Mouse (Mus musculus): Measurements from ENCODE around the gene Sap30bp. TPM values are rescaled to one million over a fixed set of nuclear protein-coding genes. Genes with fewer than 3 reads are reported as not detected.

Sap30bp gene
- total RNA-seq, 2 experiments from 2014 or later = 17.6 to 296 TPM

DNA sequence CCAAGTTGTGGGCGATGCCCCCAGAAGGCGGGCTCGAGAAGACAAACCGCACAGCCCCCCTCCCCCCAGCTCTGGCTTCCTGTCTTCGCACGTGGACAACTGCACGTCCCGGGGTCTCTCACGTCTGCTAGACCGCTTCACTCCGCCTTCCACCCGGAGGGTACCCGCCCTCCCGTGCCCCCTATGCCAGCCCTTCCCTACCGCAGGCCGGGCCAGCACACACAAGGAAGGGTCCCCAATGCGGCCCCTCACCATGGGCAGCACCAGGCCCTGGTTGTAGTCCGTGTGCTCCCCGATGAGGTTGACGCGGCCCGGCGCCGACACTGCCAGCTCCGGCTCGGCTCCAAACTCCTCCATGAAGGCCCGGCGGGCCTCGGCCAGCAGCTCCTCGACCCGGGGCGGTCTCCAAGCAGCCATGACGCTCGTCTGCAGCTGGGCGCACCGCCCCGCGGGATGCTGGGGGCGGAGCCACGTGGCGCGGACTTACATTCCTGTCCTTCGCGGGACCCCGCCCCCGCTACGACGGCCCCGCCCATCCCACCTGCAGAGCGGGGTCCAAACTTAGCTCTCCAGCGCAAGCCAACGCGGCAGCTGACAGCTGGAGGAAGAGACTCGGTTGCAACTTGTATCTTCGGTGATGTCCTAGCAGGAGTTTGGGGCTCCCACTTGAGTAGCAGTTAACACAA lies 79.3 kb downstream of the Sap30bp start, which contains the start of gene Galk1:
TSS of gene Galk1 (minus strand) at position 458 of the 686 bp plus-strand sequence.
- peak; percentile 82 for ATAC-seq (replicated peaks; ENCODE audit: low FRiP score, poor library complexity, severe bottlenecking)

- no peak for ATAC-seq (replicated peaks; ENCODE audit: low FRiP score, poor library complexity, severe bottlenecking)
Observed at GRCm38 (mm10) chr11:116014821-116015220, 81.7 kb downstream of the Sap30bp start.

Other genes starting within 250 kb of the Sap30bp start
- gene Grb2, start 224.7 kb upstream of the Sap30bp start, total RNA-seq (2015; ENCODE audit: low replicate concordance) = 36.8 and 49.5 TPM in 2 replicates
- 10.1 and 29.1 TPM in 2 replicates for gene Grb2, start 224.7 kb upstream of the Sap30bp start, total RNA-seq (2017; ENCODE audit: low replicate concordance)
- gene Tmem94, start 167.8 kb upstream of the Sap30bp start, total RNA-seq (2015; ENCODE audit: low replicate concordance) = 32.1 and 36.9 TPM in 2 replicates
- 35.2 and 35.3 TPM in 2 replicates for gene Tmem94, start 167.8 kb upstream of the Sap30bp start, total RNA-seq (2017; ENCODE audit: low replicate concordance)
- gene Caskin2, start 119.6 kb upstream of the Sap30bp start, total RNA-seq (2015; ENCODE audit: low replicate concordance) = 6.7 and 13.0 TPM in 2 replicates
- gene Caskin2, start 119.6 kb upstream of the Sap30bp start, total RNA-seq (2017; ENCODE audit: low replicate concordance) = 5.6 and 6.0 TPM in 2 replicates
- gene Tsen54, start 118.6 kb upstream of the Sap30bp start, total RNA-seq (2015; ENCODE audit: low replicate concordance) = 4.0 and 12.6 TPM in 2 replicates
- gene Tsen54, start 118.6 kb upstream of the Sap30bp start, total RNA-seq (2017; ENCODE audit: low replicate concordance) = 3.6 and 4.3 TPM in 2 replicates
- gene Llgl2, start 109.2 kb upstream of the Sap30bp start, total RNA-seq (2015; ENCODE audit: low replicate concordance) = 1.7 TPM in 1 of 2 replicates, not detected in the other
- gene Llgl2, start 109.2 kb upstream of the Sap30bp start, total RNA-seq (2017; ENCODE audit: low replicate concordance) = 0.26 and 1.8 TPM in 2 replicates
- not detected in 2 replicates for gene Myo15b, start 74.9 kb upstream of the Sap30bp start, total RNA-seq (2015; ENCODE audit: low replicate concordance)
- not detected in 2 replicates for gene Myo15b, start 74.9 kb upstream of the Sap30bp start, total RNA-seq (2017; ENCODE audit: low replicate concordance)
- gene Smim5, start 33.3 kb upstream of the Sap30bp start, total RNA-seq (2015; ENCODE audit: low replicate concordance) = 37.7 and 44.7 TPM in 2 replicates
- 27.1 and 64.4 TPM in 2 replicates for gene Smim5, start 33.3 kb upstream of the Sap30bp start, total RNA-seq (2017; ENCODE audit: low replicate concordance)
- gene Smim6, start 21.3 kb upstream of the Sap30bp start, total RNA-seq (2015; ENCODE audit: low replicate concordance) = 4.3 and 15.1 TPM in 2 replicates
- gene Smim6, start 21.3 kb upstream of the Sap30bp start, total RNA-seq (2017; ENCODE audit: low replicate concordance) = 0.23 and 6.4 TPM in 2 replicates
- gene Recql5, start 195 bp downstream of the Sap30bp start, total RNA-seq (2015; ENCODE audit: low replicate concordance) = 16.3 and 17.7 TPM in 2 replicates
- 13.8 and 33.5 TPM in 2 replicates for gene Recql5, start 195 bp downstream of the Sap30bp start, total RNA-seq (2017; ENCODE audit: low replicate concordance)
- not detected in 2 replicates for gene Itgb4, start 41.4 kb downstream of the Sap30bp start, total RNA-seq (2015; ENCODE audit: low replicate concordance)
- not detected in 2 replicates for gene Itgb4, start 41.4 kb downstream of the Sap30bp start, total RNA-seq (2017; ENCODE audit: low replicate concordance)
- 3.4 TPM in 1 of 2 replicates, not detected in the other for gene Galk1, start 79.4 kb downstream of the Sap30bp start, total RNA-seq (2015; ENCODE audit: low replicate concordance)
- gene Galk1, start 79.4 kb downstream of the Sap30bp start, total RNA-seq (2017; ENCODE audit: low replicate concordance) = 1.3 and 5.1 TPM in 2 replicates
- gene H3f3b, start 94.7 kb downstream of the Sap30bp start, total RNA-seq (2015; ENCODE audit: low replicate concordance) = 711 and 715 TPM in 2 replicates
- gene H3f3b, start 94.7 kb downstream of the Sap30bp start, total RNA-seq (2017; ENCODE audit: low replicate concordance) = 555 and 685 TPM in 2 replicates
- 12.2 and 15.1 TPM in 2 replicates for gene Unk, start 97.0 kb downstream of the Sap30bp start, total RNA-seq (2015; ENCODE audit: low replicate concordance)
- 24.3 and 29.4 TPM in 2 replicates for gene Unk, start 97.0 kb downstream of the Sap30bp start, total RNA-seq (2017; ENCODE audit: low replicate concordance)
- gene Unc13d, start 144.7 kb downstream of the Sap30bp start, total RNA-seq (2015; ENCODE audit: low replicate concordance) = 2.5 and 6.5 TPM in 2 replicates
- gene Unc13d, start 144.7 kb downstream of the Sap30bp start, total RNA-seq (2017; ENCODE audit: low replicate concordance) = 1.9 and 2.1 TPM in 2 replicates
- gene Wbp2, start 153.7 kb downstream of the Sap30bp start, total RNA-seq (2015; ENCODE audit: low replicate concordance) = 114 and 127 TPM in 2 replicates
- gene Wbp2, start 153.7 kb downstream of the Sap30bp start, total RNA-seq (2017; ENCODE audit: low replicate concordance) = 43.8 and 56.9 TPM in 2 replicates
- gene Trim47, start 193.9 kb downstream of the Sap30bp start, total RNA-seq (2015; ENCODE audit: low replicate concordance) = 2.5 TPM in 1 of 2 replicates, not detected in the other
- 0.90 TPM in 1 of 2 replicates, not detected in the other for gene Trim47, start 193.9 kb downstream of the Sap30bp start, total RNA-seq (2017; ENCODE audit: low replicate concordance)
- gene Trim65, start 197.8 kb downstream of the Sap30bp start, total RNA-seq (2015; ENCODE audit: low replicate concordance) = 4.0 and 4.6 TPM in 2 replicates
- 0.30 and 1.4 TPM in 2 replicates for gene Trim65, start 197.8 kb downstream of the Sap30bp start, total RNA-seq (2017; ENCODE audit: low replicate concordance)
- 9.2 and 16.9 TPM in 2 replicates for gene Mrpl38, start 205.6 kb downstream of the Sap30bp start, total RNA-seq (2015; ENCODE audit: low replicate concordance)
- 5.3 and 8.5 TPM in 2 replicates for gene Mrpl38, start 205.6 kb downstream of the Sap30bp start, total RNA-seq (2017; ENCODE audit: low replicate concordance)
- gene Fbf1, start 234.9 kb downstream of the Sap30bp start, total RNA-seq (2015; ENCODE audit: low replicate concordance) = 13.3 and 32.7 TPM in 2 replicates
- 12.3 and 27.5 TPM in 2 replicates for gene Fbf1, start 234.9 kb downstream of the Sap30bp start, total RNA-seq (2017; ENCODE audit: low replicate concordance)

Measured in erythroid progenitor cell, adult 5-6 weeks (primary cell).